Mouse (Mus musculus) embryonic facial prominence, embryonic 12.5 days (tissue): ENCODE data around the gene Rplp0. TPM values are rescaled to one million over a fixed set of nuclear protein-coding genes. Genes with fewer than 3 reads are reported as not detected.

Source experiments
- ATAC-seq: fragments of 200-750 bp; cut with Nextera tagmentation; 2 replicates; pipeline ENCODE4 v1.8.0; 2017; ENCODE audit not compliant: insufficient number of reproducible peaks, insufficient read depth, low FRiP score, low TSS enrichment
- H3K27ac ChIP-seq: fragments of 300-500 bp; sonication (generic); 2 replicates; pipeline ENCODE4 v1.5.1; 2016; ENCODE audit warnings: mild to moderate bottlenecking
- H3K27me3 ChIP-seq: fragments of 300-500 bp; sonication (generic); 2 replicates; pipeline ENCODE4 v1.6.1; 2016; ENCODE audit warnings: mild to moderate bottlenecking, moderate library complexity
- H3K36me3 ChIP-seq: fragments of 300-500 bp; sonication (generic); 2 replicates; pipeline ENCODE4 v1.6.1; 2016; ENCODE audit warnings: mild to moderate bottlenecking
- H3K4me1 ChIP-seq: fragments of 300-500 bp; sonication (generic); 2 replicates; pipeline ENCODE4 v1.6.1; 2016
- H3K4me2 ChIP-seq: fragments of 300-500 bp; sonication (generic); replicated peaks from 2 replicates; pipeline ENCODE4 v1.6.1; 2016; ENCODE audit warnings: mild to moderate bottlenecking, moderate library complexity
- H3K4me3 ChIP-seq: fragments of 300-500 bp; sonication (generic); 2 replicates; pipeline ENCODE4 v1.5.1; 2016; ENCODE audit warnings: mild to moderate bottlenecking
- H3K9ac ChIP-seq: fragments of 300-500 bp; sonication (generic); 2 replicates; pipeline ENCODE4 v1.6.1; 2016; ENCODE audit warnings: mild to moderate bottlenecking, moderate library complexity
- H3K9me3 ChIP-seq: fragments of 300-500 bp; sonication (generic); 2 replicates; pipeline ENCODE4 v1.6.1; 2016; ENCODE audit warnings: mild to moderate bottlenecking, moderate library complexity
- WGBS: fragments of 180-500 bp; shearing (Covaris S2); methylation state at CpG from one replicate; pipeline ENCODE4 v1.1.7; 2016; 5-methylcytosine and 5-hydroxymethylcytosine counted together
- polyA plus RNA-seq: library from polyadenylated mRNA; unstranded; fragments of >200 nt; fragmentation: Nextera tagmentation; extraction: Ambion mirVana; gene quantifications from 2 replicates; pipeline ENCODE4 v1.2.1, GENCODE M21; 2016

Gene Rplp0
- polyA plus RNA-seq, 1 experiment from 2014 or later, result 1,232 TPM

DNA sequence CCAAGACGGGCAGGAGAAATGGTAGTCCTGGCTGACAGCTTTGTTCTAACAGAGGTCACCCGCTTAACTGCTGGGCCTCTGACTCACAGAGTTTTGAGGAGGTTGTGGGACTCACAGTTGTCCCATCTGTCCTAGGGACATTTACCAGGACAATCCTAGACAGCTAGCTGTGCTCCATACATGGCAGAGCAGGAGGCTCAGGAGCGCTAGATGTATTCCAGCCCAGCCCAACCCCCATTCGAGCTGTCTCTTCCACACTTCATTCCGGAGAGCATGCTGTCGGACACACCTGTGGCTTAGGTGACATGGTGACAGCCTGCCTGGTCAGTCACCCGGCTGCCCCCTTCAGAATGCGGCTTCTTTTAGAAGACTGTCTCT, 29.9 kb upstream of the Rplp0 start:
- Histone ChIP-seq H3K4me2 (no peak overlapping the region), H3K4me1 (peaks cover 64% of the 10 kb centered on the region), H3K4me3 (no peak overlapping the region), H3K27me3 (no peaks in the 10 kb centered on the region), H3K9ac (no peak overlapping the region), H3K27ac (peak overlapping the region; percentile 74), H3K9me3 (no peaks in the 10 kb centered on the region), H3K36me3 (peaks cover 6% of the 10 kb centered on the region; the same call in 1 of the 2 replicates)
- WGBS, result 57% methylated on average over 8 of the region's 8 CpGs
- ATAC-seq, result no peak

DNA sequence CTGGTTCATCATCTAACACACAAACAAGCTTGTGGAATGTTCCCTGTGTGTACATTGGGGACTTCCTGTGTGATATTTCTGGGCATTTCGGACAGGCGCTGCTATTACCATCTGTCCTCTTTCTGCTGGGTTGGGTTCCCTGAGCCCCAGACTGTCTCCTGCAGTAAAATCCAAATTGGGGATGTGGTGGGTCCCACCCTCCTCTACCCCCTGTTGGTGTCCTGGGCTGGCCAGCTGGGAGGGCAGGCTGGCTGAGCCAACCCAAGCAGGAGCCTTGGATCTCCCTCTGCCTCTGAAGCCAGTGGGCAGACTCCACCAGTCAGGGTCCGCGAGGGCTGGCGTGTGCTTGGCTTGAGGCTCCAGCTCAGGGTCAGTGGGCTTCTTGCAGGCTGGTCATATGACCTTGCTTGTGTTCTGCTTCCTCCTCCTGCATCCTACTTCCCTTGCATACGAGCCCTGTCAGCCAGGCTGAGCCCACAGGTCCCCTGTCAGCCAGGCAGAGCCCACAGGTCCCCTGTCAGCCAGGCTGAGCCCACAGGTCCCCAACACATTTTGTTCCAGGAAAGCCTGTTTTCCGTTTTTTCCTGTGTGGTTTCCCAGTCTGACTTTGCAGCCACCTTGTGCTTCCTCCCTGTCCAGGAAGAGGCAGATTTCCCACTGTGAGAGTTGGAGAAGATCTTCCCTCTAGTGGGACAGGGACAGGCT, 29.4 kb upstream of the Rplp0 start:
- Histone ChIP-seq H3K9ac (peak overlapping the region; percentile 28; the same call in 1 of the 2 replicates), H3K4me2 (no peak overlapping the region; the same call in 1 of the 2 replicates)

GRCm38 (mm10) chr5:115530447-115530809, 28.8 kb upstream of the Rplp0 start:
- Histone ChIP-seq H3K4me3 (no peak overlapping the region), H3K4me2 (no peak overlapping the region; the same call in 1 of the 2 replicates), H3K27me3 (no peaks in the 10 kb centered on the region), H3K4me1 (peaks cover 63% of the 10 kb centered on the region), H3K36me3 (peaks cover 1% of the 10 kb centered on the region; the same call in 1 of the 2 replicates), H3K9ac (peak overlapping the region; percentile 28; the same call in 1 of the 2 replicates), H3K27ac (peak overlapping the region; percentile 74), H3K9me3 (no peaks in the 10 kb centered on the region)
- no peak for ATAC-seq
- WGBS, result 65% methylated on average over 8 of the region's 8 CpGs

More for the DNA sequence above, 29.4 kb upstream of the Rplp0 start:
- H3K27ac ChIP-seq, result peak overlapping the region; percentile 74
- ATAC-seq, result no peak
- no peaks in the 10 kb centered on the region for H3K27me3 ChIP-seq
- peaks cover 64% of the 10 kb centered on the region for H3K4me1 ChIP-seq
- H3K4me3 ChIP-seq, result no peak overlapping the region
- WGBS, result 52% methylated on average over 7 of the region's 7 CpGs
- H3K9me3 ChIP-seq, result no peaks in the 10 kb centered on the region
- peaks cover 6% of the 10 kb centered on the region; the same call in 1 of the 2 replicates for H3K36me3 ChIP-seq

GRCm38 (mm10) chr5:115531671-115532270, 27.5 kb upstream of the Rplp0 start:
- no peaks in the 10 kb centered on the region for H3K9me3 ChIP-seq
- ATAC-seq, result no peak; the same call in 1 of the 2 replicates
- H3K27me3 ChIP-seq, result no peaks in the 10 kb centered on the region
- H3K9ac ChIP-seq, result peak overlapping the region; percentile 3
- H3K4me3 ChIP-seq, result no peak overlapping the region
- no peaks in the 10 kb centered on the region for H3K36me3 ChIP-seq
- H3K4me2 ChIP-seq, result no peak overlapping the region
- 41% methylated on average over 18 of the region's 18 CpGs for WGBS
- peak overlapping the region; percentile 74 for H3K27ac ChIP-seq
- peaks cover 64% of the 10 kb centered on the region for H3K4me1 ChIP-seq

GRCm38 (mm10) chr5:115534290-115534731, 25.0 kb upstream of the Rplp0 start:
- no peak for ATAC-seq
- H3K9me3 ChIP-seq, result no peaks in the 10 kb centered on the region
- peak overlapping the region; percentile 59 for H3K27ac ChIP-seq
- H3K27me3 ChIP-seq, result no peaks in the 10 kb centered on the region
- H3K4me2 ChIP-seq, result peak overlapping the region; percentile 16; the same call in 1 of the 2 replicates
- H3K4me1 ChIP-seq, result peaks cover 68% of the 10 kb centered on the region
- H3K36me3 ChIP-seq, result no peaks in the 10 kb centered on the region
- WGBS, result 7% methylated on average over 15 of the region's 16 CpGs
- no peak overlapping the region for H3K9ac ChIP-seq
- no peak overlapping the region for H3K4me3 ChIP-seq

- no peaks in the 10 kb centered on the region for H3K27me3 ChIP-seq
- H3K4me2 ChIP-seq, result no peak overlapping the region
- H3K9ac ChIP-seq, result no peak overlapping the region
- 18% methylated on average over 8 of the region's 8 CpGs for WGBS
- peaks cover 63% of the 10 kb centered on the region for H3K4me1 ChIP-seq
- no peaks in the 10 kb centered on the region for H3K9me3 ChIP-seq
- H3K36me3 ChIP-seq, result no peaks in the 10 kb centered on the region
- no peak for ATAC-seq
- H3K27ac ChIP-seq, result peak overlapping the region; percentile 59
- no peak overlapping the region for H3K4me3 ChIP-seq
Measured at GRCm38 (mm10) chr5:115534856-115535255, 24.4 kb upstream of the Rplp0 start.

- no peak overlapping the region for H3K4me2 ChIP-seq
- 29% methylated on average over 7 of the region's 7 CpGs for WGBS
- H3K36me3 ChIP-seq, result no peaks in the 10 kb centered on the region
- no peaks in the 10 kb centered on the region for H3K27me3 ChIP-seq
- 0 out of 2 replicates have a peak overlapping the region, but pooled peaks have one; percentile 26 for H3K27ac ChIP-seq
- H3K4me1 ChIP-seq, result peaks cover 55% of the 10 kb centered on the region
- H3K9me3 ChIP-seq, result no peaks in the 10 kb centered on the region
- H3K9ac ChIP-seq, result no peak overlapping the region
- H3K4me3 ChIP-seq, result no peak overlapping the region
- no peak for ATAC-seq
Measured at GRCm38 (mm10) chr5:115535635-115536034, 23.6 kb upstream of the Rplp0 start.

GRCm38 (mm10) chr5:115538017-115538692, 21.1 kb upstream of the Rplp0 start:
- no peak overlapping the region for H3K9ac ChIP-seq
- no peaks in the 10 kb centered on the region for H3K9me3 ChIP-seq
- 69% methylated on average over 13 of the region's 13 CpGs for WGBS
- H3K27ac ChIP-seq, result no peak overlapping the region
- H3K4me2 ChIP-seq, result 0 out of 2 replicates have a peak overlapping the region, but pooled peaks have one; percentile 2
- H3K36me3 ChIP-seq, result no peaks in the 10 kb centered on the region
- peaks cover 50% of the 10 kb centered on the region for H3K4me1 ChIP-seq
- H3K27me3 ChIP-seq, result no peaks in the 10 kb centered on the region
- ATAC-seq, result peak; percentile 12; the same call in 1 of the 2 replicates
- H3K4me3 ChIP-seq, result no peak overlapping the region

GRCm38 (mm10) chr5:115538693-115539043, 20.6 kb upstream of the Rplp0 start:
- under 1% methylated on average over 12 of the region's 12 CpGs for WGBS
- 0 out of 2 replicates have a peak overlapping the region, but pooled peaks have one; percentile 2 for H3K4me2 ChIP-seq
- no peaks in the 10 kb centered on the region for H3K9me3 ChIP-seq
- ATAC-seq, result peak; percentile 86
- no peak overlapping the region for H3K4me3 ChIP-seq
- no peaks in the 10 kb centered on the region for H3K27me3 ChIP-seq
- no peaks in the 10 kb centered on the region for H3K36me3 ChIP-seq
- no peak overlapping the region for H3K9ac ChIP-seq
- H3K4me1 ChIP-seq, result peaks cover 50% of the 10 kb centered on the region
- H3K27ac ChIP-seq, result no peak overlapping the region

DNA sequence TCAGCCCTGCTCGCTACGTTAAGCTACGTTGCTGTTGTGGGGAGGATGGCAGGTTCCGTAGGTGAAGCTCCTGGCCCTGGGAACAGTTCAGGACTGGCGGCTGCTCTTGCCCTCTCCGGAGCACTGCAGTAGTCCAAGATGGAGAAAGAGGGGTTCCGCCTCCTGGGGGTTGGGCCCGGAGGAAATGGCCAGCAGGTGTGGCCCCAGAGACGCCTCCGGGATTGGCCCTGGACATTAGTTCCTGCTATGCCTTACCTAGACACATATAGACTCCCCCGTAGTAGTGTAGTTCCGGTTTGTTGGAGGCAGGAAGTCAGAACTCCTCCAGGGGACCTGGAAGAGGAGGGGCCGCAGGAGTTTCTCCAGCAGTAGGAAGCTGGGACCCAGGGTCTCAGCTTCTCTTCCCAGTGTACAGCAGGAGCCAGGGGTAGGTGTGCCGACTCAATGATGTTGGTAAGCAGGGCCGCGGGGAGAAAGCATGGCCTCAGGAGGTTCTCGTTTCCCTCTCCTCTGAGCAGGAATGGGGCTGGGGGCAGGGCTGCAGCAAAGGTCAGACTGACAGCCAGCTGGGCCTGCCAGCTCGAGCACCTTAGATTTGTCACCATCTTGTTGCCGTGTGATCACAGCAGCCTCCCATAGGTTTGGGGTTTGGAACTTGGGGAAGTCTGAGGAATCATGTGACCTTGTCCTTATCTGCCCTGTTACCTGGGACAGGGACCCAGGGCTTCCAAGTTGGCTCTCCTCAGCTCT, 16.5 kb upstream of the Rplp0 start:
- WGBS, result 37% methylated on average over 19 of the region's 19 CpGs
- Histone ChIP-seq H3K4me2 (0 out of 2 replicates have a peak overlapping the region, but pooled peaks have one; percentile 21), H3K36me3 (peaks cover 25% of the 10 kb centered on the region), H3K9ac (peak overlapping the region; percentile 34; the same call in 1 of the 2 replicates), H3K4me1 (peaks cover 51% of the 10 kb centered on the region), H3K27me3 (no peaks in the 10 kb centered on the region), H3K27ac (peak overlapping the region; percentile 67), H3K4me3 (no peak overlapping the region), H3K9me3 (no peaks in the 10 kb centered on the region)
- ATAC-seq, result no peak
